Mouse (Mus musculus) MEL (cell line): ENCODE measurements at regions not wholly inside any gene's neighbourhood (a gene's known extent, or its start where the extent isn't known, plus 50 kb on each side); places are given as distances from the start of the nearest gene placed in this dataset.

Experiments
- CHD1 ChIP-seq: IDR thresholded peaks from 2 replicates; pipeline ENCODE4 v1.6.1; 2012; ENCODE audit warnings: low read depth, mild to moderate bottlenecking, inconsistent platforms, low read length, improper control_type of control experiment
- CHD2 ChIP-seq: IDR thresholded peaks from 2 replicates; pipeline ENCODE4 v1.6.1; 2011; ENCODE audit warnings: low read length, improper control_type of control experiment
- CTCF ChIP-seq, 3 experiments: IDR thresholded peaks in 2 of 3; conservative IDR thresholded peaks in 1 of 3; 2 replicates each; pipeline ENCODE4 v1.5.1; 2011 to 2012; ENCODE audit warnings: low read length in 3 of 3, low read depth in 2 of 3, mild to moderate bottlenecking in 2 of 3, improper control_type of control experiment in 1 of 3, inconsistent platforms in 1 of 3, mixed read lengths in 1 of 3, moderate library complexity in 1 of 3; ENCODE audit not compliant: control insufficient read depth in 1 of 3, insufficient read depth in 1 of 3, poor library complexity in 1 of 3, severe bottlenecking in 1 of 3
- ELF1 ChIP-seq: IDR thresholded peaks from 2 replicates; pipeline ENCODE4 v1.6.1; 2014; ENCODE audit warnings: low read depth, mild to moderate bottlenecking, inconsistent platforms, low read length, improper control_type of control experiment, moderate library complexity
- GABPA ChIP-seq: IDR thresholded peaks from 2 replicates; pipeline ENCODE4 v1.6.1; 2012; ENCODE audit warnings: low read depth, mild to moderate bottlenecking, inconsistent platforms, low read length, improper control_type of control experiment, moderate library complexity
- GATA1 ChIP-seq: IDR thresholded peaks from 2 replicates; pipeline ENCODE4 v1.6.1; 2011; ENCODE audit warnings: low read depth, low read length, improper control_type of control experiment
- JUND ChIP-seq: IDR thresholded peaks from 2 replicates; pipeline ENCODE4 v1.6.1; 2011; ENCODE audit warnings: low read depth, mild to moderate bottlenecking, improper control_type of control experiment, low read length
- KAT2A ChIP-seq: conservative IDR thresholded peaks from 2 replicates; pipeline ENCODE4 v1.6.1; 2012; ENCODE audit warnings: low read depth, low read length, improper control_type of control experiment, inconsistent platforms
- MAFK ChIP-seq: IDR thresholded peaks from 2 replicates; pipeline ENCODE4 v1.6.1; 2011; ENCODE audit warnings: low read depth, mild to moderate bottlenecking, low read length, improper control_type of control experiment, borderline replicate concordance
- MAX ChIP-seq: IDR thresholded peaks from 2 replicates; pipeline ENCODE4 v1.6.1; 2011; ENCODE audit warnings: low read length, improper control_type of control experiment
- MEF2A ChIP-seq: IDR thresholded peaks from 2 replicates; pipeline ENCODE4 v1.6.1; 2014; ENCODE audit warnings: low read depth, mild to moderate bottlenecking, inconsistent platforms, low read length, improper control_type of control experiment; ENCODE audit not compliant: poor library complexity, insufficient replicate concordance, severe bottlenecking; ENCODE audit errors: extremely low read depth
- SIN3A ChIP-seq: IDR thresholded peaks from 2 replicates; pipeline ENCODE4 v1.6.1; 2012; ENCODE audit warnings: low read length, improper control_type of control experiment, inconsistent platforms
- TAL1 ChIP-seq: IDR thresholded peaks from 2 replicates; pipeline ENCODE4 v1.6.1; 2012; ENCODE audit warnings: mild to moderate bottlenecking, inconsistent platforms, low read length, moderate library complexity, mixed read lengths
- ZC3H11A ChIP-seq: IDR thresholded peaks from 2 replicates; pipeline ENCODE4 v1.6.1; 2012; ENCODE audit warnings: low read depth, mild to moderate bottlenecking, inconsistent platforms, low read length, improper control_type of control experiment

DNA sequence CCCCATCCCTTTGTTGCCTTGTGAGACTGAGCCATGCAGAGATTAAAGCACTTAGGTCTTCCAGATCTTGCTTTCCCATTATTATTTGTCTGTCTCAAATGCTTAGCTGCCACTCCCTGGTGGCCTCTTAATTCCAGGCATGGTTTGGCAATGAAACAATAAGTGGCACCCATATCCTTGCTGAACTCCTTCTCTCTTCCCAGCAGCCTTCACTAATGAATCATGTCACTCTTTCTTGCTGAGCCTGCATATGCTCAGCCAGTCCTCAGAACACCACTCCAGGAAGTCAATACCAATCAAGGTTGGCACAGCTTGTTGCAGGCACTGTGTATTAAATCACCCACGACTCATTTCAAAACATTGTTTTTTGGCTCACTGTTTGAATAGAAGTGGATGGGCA, 118.6 kb downstream of the Atxn7l3b start:
- no peak for TF ChIP-seq ELF1
- no peak for TF ChIP-seq CTCF (IDR thresholded peaks at IDR 0.05 in 2 of 3, conservative IDR thresholded peaks at IDR 0.05 in 1 of 3; ENCODE audit: control insufficient read depth in 1 of 3, insufficient read depth in 1 of 3, low read depth in 2 of 3, low read length in 3 of 3, poor library complexity in 1 of 3, severe bottlenecking in 1 of 3)
- no peak for TF ChIP-seq JUND
- no peak for TF ChIP-seq SIN3A
- no peak for TF ChIP-seq KAT2A
- TF ChIP-seq CHD2: no peak
- TF ChIP-seq MAX: no peak
- no peak for TF ChIP-seq TAL1
- no peak for TF ChIP-seq GATA1
- TF ChIP-seq MEF2A: no peak
- TF ChIP-seq GABPA: no peak
- no peak for TF ChIP-seq ZC3H11A
- no peak for TF ChIP-seq CHD1
- no peak for TF ChIP-seq MAFK
